Mouse (Mus musculus) hindbrain, embryonic 16.5 days (tissue): Measurements from ENCODE around the gene Slc17a7. TPM values are rescaled to one million over a fixed set of nuclear protein-coding genes. Genes with fewer than 3 reads are reported as not detected.
"Not testable (repeated sequence)": the region's sequence is repeated elsewhere in the genome, so short reads cannot be mapped to it uniquely, and the experiment has no call there.

Experiments used
- ATAC-seq: fragments of 200-750 bp; cut with Nextera tagmentation; 2 replicates; pipeline ENCODE4 v1.8.0; 2017; ENCODE audit warnings: moderate TSS enrichment, moderate library complexity
- H3K27ac ChIP-seq: fragments of 300-500 bp; sonication (generic); 2 replicates; pipeline ENCODE4 v1.5.1; 2014; ENCODE audit warnings: low read depth, mild to moderate bottlenecking, control low read depth, low read length, moderate library complexity
- H3K27me3 ChIP-seq: fragments of 300-500 bp; sonication (generic); replicated peaks from 2 replicates; pipeline ENCODE4 v1.6.1; 2014; ENCODE audit warnings: low read length; ENCODE audit not compliant: control insufficient read depth, insufficient read depth
- H3K36me3 ChIP-seq: fragments of 300-500 bp; sonication (generic); 2 replicates; pipeline ENCODE4 v1.6.1; 2014; ENCODE audit warnings: mild to moderate bottlenecking, low read length, moderate library complexity, mixed read lengths; ENCODE audit not compliant: control insufficient read depth, insufficient read depth
- H3K4me1 ChIP-seq: fragments of 300-500 bp; sonication (generic); 2 replicates; pipeline ENCODE4 v1.6.1; 2014; ENCODE audit warnings: low read depth, low read length; ENCODE audit not compliant: control insufficient read depth, insufficient read depth
- H3K4me2 ChIP-seq: fragments of 300-500 bp; sonication (generic); 2 replicates; pipeline ENCODE4 v1.6.1; 2014; ENCODE audit warnings: mild to moderate bottlenecking, low read length, control low read depth, moderate library complexity
- H3K4me3 ChIP-seq: fragments of 300-500 bp; sonication (generic); 2 replicates; pipeline ENCODE4 v1.5.1; 2014; ENCODE audit warnings: mild to moderate bottlenecking, low read length, control low read depth, moderate library complexity
- H3K9ac ChIP-seq: fragments of 300-500 bp; sonication (generic); 2 replicates; pipeline ENCODE4 v1.6.1; 2014; ENCODE audit warnings: low read depth, mild to moderate bottlenecking, control low read depth, low read length, moderate library complexity
- H3K9me3 ChIP-seq: fragments of 300-500 bp; sonication (generic); 2 replicates; pipeline ENCODE4 v1.6.1; 2014; ENCODE audit warnings: mild to moderate bottlenecking, low read length, moderate library complexity; ENCODE audit not compliant: control insufficient read depth
- WGBS: fragments of 180-500 bp; shearing (Covaris S2); extraction: QIAGEN DNeasy Blood & Tissue Kit; methylation state at CpG from one replicate; pipeline ENCODE4 v1.1.7; 2014; 5-methylcytosine and 5-hydroxymethylcytosine counted together
- polyA plus RNA-seq: library from polyadenylated mRNA; unstranded; fragments of >200 nt; fragmentation: Nextera tagmentation; extraction: Ambion mirVana; gene quantifications from 2 replicates; pipeline ENCODE4 v1.2.1, GENCODE M21; 2015

Gene Slc17a7
- polyA plus RNA-seq, 1 experiment from 2014 or later, result 1.1 TPM

GRCm38 (mm10) chr7:45124224-45125143 is 39.3 kb upstream of the Slc17a7 start, which contains the start of gene Rps11:
Gene Rps11 (minus strand): TSS chr7:45124439.
- WGBS, result under 1% methylated on average over 59 of the region's 59 CpGs

DNA sequence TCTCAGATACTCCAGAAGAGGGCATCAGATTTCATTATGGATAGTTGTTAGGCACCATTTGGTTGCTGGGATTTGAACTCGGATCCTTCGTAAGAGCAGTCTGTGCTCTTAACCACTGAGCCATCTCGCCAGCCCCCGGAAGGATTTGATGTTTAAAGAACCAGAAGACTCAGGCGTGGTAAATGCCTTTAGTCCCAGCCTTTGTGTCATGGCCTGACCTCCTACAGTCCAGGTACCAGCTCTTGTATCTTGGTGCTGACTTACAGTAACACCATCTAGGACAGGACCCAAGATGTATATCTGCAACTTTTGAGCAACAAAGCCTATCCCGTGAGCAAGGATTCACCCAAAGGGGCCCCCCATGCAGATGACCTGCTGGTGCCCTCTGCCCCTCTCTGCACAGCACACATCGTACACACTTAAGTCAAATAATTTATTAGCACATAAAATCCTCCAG is 38.6 kb upstream of the Slc17a7 start:
- WGBS, result 21% methylated on average over 7 of the region's 7 CpGs
- H3K9me3 ChIP-seq, result no peaks in the 10 kb centered on the region
- H3K27ac ChIP-seq, result peak overlapping the region; percentile 60; the same call in 1 of the 2 replicates
- H3K4me2 ChIP-seq, result peak overlapping the region; percentile 52
- no peak for ATAC-seq
- peaks cover 39% of the 10 kb centered on the region for H3K4me1 ChIP-seq
- no peaks in the 10 kb centered on the region for H3K27me3 ChIP-seq
- peaks cover 43% of the 10 kb centered on the region for H3K36me3 ChIP-seq
- H3K9ac ChIP-seq, result no peak overlapping the region
- H3K4me3 ChIP-seq, result no peak overlapping the region

More at GRCm38 (mm10) chr7:45124224-45125143, 39.3 kb upstream of the Slc17a7 start, which contains the start of gene Rps11:
- peaks cover 48% of the 10 kb centered on the region for H3K36me3 ChIP-seq
- peak within 1 kb of the TSS; percentile 83 for H3K4me3 ChIP-seq
- H3K4me2 ChIP-seq, result peak within 1 kb of the TSS; percentile 76
- H3K4me1 ChIP-seq, result peaks cover 33% of the 10 kb centered on the region
- peak within 1 kb of the TSS; percentile 83 for H3K27ac ChIP-seq
- peak; percentile 85 for ATAC-seq
- H3K27me3 ChIP-seq, result no peaks in the 10 kb centered on the region
- peak within 1 kb of the TSS; percentile 91 for H3K9ac ChIP-seq
- no peaks in the 10 kb centered on the region for H3K9me3 ChIP-seq

GRCm38 (mm10) chr7:45125649-45126048 is 38.1 kb upstream of the Slc17a7 start:
- 59% methylated on average over 5 of the region's 5 CpGs for WGBS
- H3K36me3 ChIP-seq, result peaks cover 41% of the 10 kb centered on the region
- H3K9ac ChIP-seq, H3K4me3 ChIP-seq, ATAC-seq, H3K9me3 ChIP-seq, H3K27ac ChIP-seq, H3K27me3 ChIP-seq, H3K4me2 ChIP-seq: not testable (repeated sequence)
- peaks cover 39% of the 10 kb centered on the region for H3K4me1 ChIP-seq

DNA sequence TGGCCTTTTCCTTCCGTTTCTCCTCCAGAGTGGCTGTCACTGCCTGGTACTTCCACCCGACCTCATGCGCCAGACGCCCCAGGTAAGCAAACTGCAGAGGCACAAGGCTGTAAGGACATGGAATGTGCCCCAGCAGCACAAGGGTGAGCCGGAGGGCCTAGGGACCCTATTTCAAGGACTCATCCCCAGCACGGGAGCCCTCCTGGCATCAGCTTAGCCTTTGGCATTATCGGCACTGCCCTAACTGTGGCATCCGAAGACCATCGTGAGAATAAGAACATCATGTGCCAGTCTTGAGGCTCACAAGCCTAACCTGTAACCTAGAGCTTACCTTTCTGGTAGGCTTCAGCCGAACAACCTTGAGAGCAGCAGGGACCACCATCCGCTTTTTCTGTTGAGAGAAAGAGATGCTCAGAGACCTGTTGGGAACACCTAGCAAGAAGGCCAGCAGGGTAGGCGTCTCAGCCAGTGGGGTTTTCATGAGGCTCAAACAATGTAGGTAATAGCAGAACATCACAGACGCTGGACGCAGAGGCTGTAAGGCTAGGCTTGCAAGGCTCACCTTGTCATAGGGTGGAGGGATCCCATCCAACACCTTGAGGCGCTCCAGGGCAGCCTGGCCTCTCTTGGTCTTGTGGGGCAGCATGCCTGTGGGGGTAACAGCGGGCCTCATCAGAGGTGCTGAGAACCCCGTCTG is 37.5 kb upstream of the Slc17a7 start:
- Histone ChIP-seq H3K27me3 (no peaks in the 10 kb centered on the region), H3K4me2 (peak overlapping the region; percentile 83), H3K9me3 (no peaks in the 10 kb centered on the region), H3K27ac (peak overlapping the region; percentile 18; the same call in 1 of the 2 replicates), H3K4me3 (no peak overlapping the region), H3K9ac (peak overlapping the region; percentile 13; the same call in 1 of the 2 replicates), H3K4me1 (peaks cover 39% of the 10 kb centered on the region), H3K36me3 (peaks cover 36% of the 10 kb centered on the region)
- no peak for ATAC-seq
- WGBS, result 81% methylated on average over 17 of the region's 17 CpGs

GRCm38 (mm10) chr7:45126844-45127699 is 36.7 kb upstream of the Slc17a7 start:
- peaks cover 37% of the 10 kb centered on the region for H3K4me1 ChIP-seq
- H3K4me2 ChIP-seq, result peak overlapping the region; percentile 83
- peak overlapping the region; percentile 89 for H3K4me3 ChIP-seq
- peaks cover 28% of the 10 kb centered on the region for H3K36me3 ChIP-seq
- H3K9ac ChIP-seq, result peak overlapping the region; percentile 100
- no peaks in the 10 kb centered on the region for H3K27me3 ChIP-seq
- 50% methylated on average over 21 of the region's 21 CpGs for WGBS
- H3K27ac ChIP-seq, result peak overlapping the region; percentile 18; the same call in 1 of the 2 replicates
- no peak for ATAC-seq
- H3K9me3 ChIP-seq, result no peaks in the 10 kb centered on the region

DNA sequence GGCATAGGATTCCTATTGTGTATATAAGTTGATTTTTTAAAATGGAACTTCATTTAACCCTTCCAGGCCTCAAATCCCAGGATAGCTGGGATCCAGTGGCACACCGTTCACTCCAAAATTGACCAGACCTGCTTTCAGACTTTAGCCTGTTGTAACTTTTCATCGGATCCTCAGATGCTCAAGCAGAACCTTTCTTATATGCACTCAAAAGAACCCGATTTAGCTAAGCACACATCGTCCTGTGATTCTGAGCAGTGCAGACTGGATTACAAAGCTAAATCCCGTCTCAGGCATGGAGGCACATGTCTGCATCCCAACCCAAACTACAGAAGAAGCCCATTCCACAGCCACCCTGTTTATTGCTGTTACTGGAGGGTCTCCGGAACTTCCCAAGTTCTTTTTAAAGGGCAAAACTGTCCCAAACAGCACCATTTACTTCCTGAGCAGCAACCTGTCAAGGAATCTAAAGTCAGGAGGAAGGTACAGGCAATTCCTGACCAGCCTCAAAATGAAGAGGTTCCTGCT is 36.0 kb upstream of the Slc17a7 start:
- Histone ChIP-seq H3K27ac (peak overlapping the region; percentile 91), H3K4me3 (peak overlapping the region; percentile 89), H3K4me2 (peak overlapping the region; percentile 83), H3K4me1 (peaks cover 33% of the 10 kb centered on the region), H3K9me3 (no peaks in the 10 kb centered on the region), H3K27me3 (no peaks in the 10 kb centered on the region), H3K9ac (peak overlapping the region; percentile 100), H3K36me3 (peaks cover 22% of the 10 kb centered on the region)
- WGBS, result 0% methylated on average over 6 of the region's 6 CpGs
- ATAC-seq, result no peak

DNA sequence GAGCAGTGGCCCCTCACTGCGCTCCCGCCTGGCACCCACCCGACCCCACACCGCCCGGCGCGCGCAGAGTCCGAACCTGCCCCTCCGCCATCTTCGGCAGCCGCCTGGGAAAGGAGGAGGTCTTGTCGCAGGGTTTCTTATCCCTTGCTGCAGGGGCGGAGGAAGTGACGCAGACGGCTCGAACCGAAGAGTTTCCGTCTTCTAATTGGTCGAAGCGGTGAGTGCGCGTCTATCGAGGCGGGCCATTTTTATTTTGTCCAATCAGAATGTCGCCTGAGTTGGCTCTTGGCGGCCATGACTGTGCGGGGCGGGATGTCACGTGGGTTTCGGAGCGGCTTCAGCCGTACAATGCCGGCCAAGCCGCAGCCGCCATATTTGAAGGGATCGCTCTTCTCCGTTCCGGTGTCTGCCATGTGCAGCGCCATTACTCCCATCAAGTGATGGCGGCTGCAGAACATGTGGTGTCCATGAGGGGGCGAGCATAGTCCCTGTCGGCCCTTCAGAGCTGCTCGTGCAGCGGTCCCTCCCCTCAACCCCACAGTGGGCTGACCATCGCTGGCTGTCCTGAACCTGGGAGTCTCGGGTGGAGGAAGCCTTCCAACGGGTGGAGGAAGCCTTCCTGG is 35.0 kb upstream of the Slc17a7 start, which contains the start of gene Rpl13a:
Rpl13a (minus strand) TSS at position 138 of the 623 bp plus-strand sequence.
- H3K9ac ChIP-seq, result peak within 1 kb of the TSS; percentile 100
- H3K4me1 ChIP-seq, result peaks cover 27% of the 10 kb centered on the region
- peak; percentile 95 for ATAC-seq
- H3K9me3 ChIP-seq, result no peaks in the 10 kb centered on the region
- peak within 1 kb of the TSS; percentile 89 for H3K4me3 ChIP-seq
- under 1% methylated on average over 48 of the region's 48 CpGs for WGBS
- peak within 1 kb of the TSS; percentile 83 for H3K4me2 ChIP-seq
- H3K36me3 ChIP-seq, result peaks cover 18% of the 10 kb centered on the region
- H3K27me3 ChIP-seq, result no peaks in the 10 kb centered on the region
- peak within 1 kb of the TSS; percentile 91 for H3K27ac ChIP-seq

GRCm38 (mm10) chr7:45129318-45129717 is 34.4 kb upstream of the Slc17a7 start:
- ATAC-seq, result no peak

More at GRCm38 (mm10) chr7:45129318-45129717, 34.4 kb upstream of the Slc17a7 start:
- H3K9ac ChIP-seq, result peak overlapping the region; percentile 71
- H3K27me3 ChIP-seq, result no peaks in the 10 kb centered on the region
- H3K4me1 ChIP-seq, result peaks cover 27% of the 10 kb centered on the region
- no peaks in the 10 kb centered on the region for H3K9me3 ChIP-seq
- H3K4me2 ChIP-seq, result peak overlapping the region; percentile 62
- peaks cover 18% of the 10 kb centered on the region for H3K36me3 ChIP-seq
- peak overlapping the region; percentile 91 for H3K27ac ChIP-seq
- 1% methylated on average over 17 of the region's 17 CpGs for WGBS
- H3K4me3 ChIP-seq, result peak overlapping the region; percentile 51
